Mouse (Mus musculus) C2C12 (cell line): ENCODE data around the gene Calcoco1.

Experiments used
- CTCF ChIP-seq: IDR thresholded peaks from one replicate; pipeline ENCODE4 v1.5.1; 2011; ENCODE audit not compliant: control insufficient read depth, insufficient read depth, insufficient read length
- MAX ChIP-seq: IDR thresholded peaks from one replicate; pipeline ENCODE4 v1.6.1; 2011; ENCODE audit warnings: mild to moderate bottlenecking, control low read depth
- MYOD1 ChIP-seq: IDR thresholded peaks from one replicate; pipeline ENCODE4 v1.6.1; 2011; ENCODE audit warnings: low read depth; ENCODE audit not compliant: control insufficient read depth, insufficient read length
- USF1 ChIP-seq: IDR thresholded peaks from one replicate; pipeline ENCODE4 v1.6.1; 2011; ENCODE audit warnings: low read depth, mild to moderate bottlenecking, control low read depth, moderate library complexity

DNA sequence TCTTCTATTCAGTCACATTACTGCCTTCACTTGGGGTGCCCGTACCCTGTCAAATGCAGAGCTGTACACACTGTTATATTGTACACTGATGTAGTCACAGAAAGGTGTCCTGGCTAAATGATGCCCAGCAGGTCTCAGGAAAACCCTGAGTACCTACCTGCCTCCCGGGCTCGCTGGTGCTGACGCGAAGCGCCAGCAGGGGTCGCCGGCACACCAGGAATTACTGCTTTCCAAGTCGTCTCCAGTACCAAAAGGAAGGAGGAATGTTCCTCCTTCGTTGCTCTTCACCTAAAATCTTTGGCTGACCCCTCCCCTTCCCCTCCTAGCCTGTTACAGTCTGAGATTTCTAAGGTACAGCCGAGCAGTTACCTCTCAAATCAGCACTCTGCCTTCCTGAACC is 23.8 kb downstream of the Calcoco1 start:
- TF ChIP-seq MAX (no peak), CTCF (peak; percentile 96), USF1 (no peak), MYOD1 (no peak)
